Mouse (Mus musculus) heart, postnatal 0 days (tissue): ENCODE measurements around the gene Ccdc88c.

Source experiments
- CTCF ChIP-seq: IDR thresholded peaks from 2 replicates; pipeline ENCODE4 v1.5.1; 2016; ENCODE audit warnings: antibody characterized with exemption, control low read depth, low read depth
- EP300 ChIP-seq: IDR thresholded peaks from 2 replicates; pipeline ENCODE4 v1.6.1; 2016; ENCODE audit warnings: antibody characterized with exemption, low read depth

DNA sequence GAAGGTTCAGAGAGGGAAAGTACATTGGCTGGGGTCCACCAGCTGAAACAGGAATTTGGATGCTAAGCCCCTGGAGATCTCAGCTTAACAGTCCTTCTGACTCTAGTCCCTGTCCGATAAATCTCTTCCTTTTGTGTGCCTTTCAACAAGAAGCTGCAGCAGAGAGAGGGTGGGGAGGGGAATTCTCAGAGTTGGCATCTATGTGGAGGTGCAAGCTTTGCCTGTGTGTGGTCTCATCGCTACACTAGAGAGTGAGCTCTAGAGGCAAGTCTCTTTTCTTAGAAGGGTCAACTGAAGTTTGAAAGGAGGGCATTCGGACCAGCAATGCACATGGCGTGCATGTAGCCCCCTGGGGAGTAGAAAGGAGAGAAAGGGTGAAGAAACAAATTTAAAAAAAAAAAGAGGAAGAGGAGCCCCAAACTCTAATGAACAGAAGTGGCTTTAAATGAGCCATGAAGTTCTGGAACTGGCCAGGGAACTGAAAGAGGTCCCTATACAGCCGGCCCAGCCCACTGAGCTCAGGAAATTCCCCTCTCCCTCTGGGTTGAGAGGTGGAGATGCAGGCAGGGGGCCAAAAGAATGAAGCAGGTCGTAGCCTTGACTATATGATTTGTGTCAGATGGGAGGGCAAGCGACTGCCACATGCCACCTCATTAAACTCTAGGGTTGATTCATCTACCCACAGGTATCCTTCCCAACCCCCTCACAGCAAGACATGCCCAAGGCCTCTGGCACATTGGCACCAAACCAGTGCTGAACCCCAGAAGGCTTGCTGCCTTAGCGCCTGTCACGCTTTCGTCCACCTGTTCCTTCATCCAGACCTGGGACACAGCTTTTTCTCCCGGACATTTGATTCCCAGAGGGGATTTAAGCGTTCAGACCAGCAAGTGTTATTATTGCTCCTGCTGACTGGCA, 130.9 kb downstream of the Ccdc88c start:
- TF ChIP-seq CTCF (no peak), EP300 (no peak)
